Mouse (Mus musculus) C2C12 (cell line): Measurements from ENCODE around the gene Cldn7. TPM values are rescaled to one million over a fixed set of nuclear protein-coding genes. Genes with fewer than 3 reads are reported as not detected.
A peak's percentile ranks its signal among the peaks of the same experiment; 100 is the strongest.

Source experiments
- H3K27me3 ChIP-seq: one replicate; pipeline ENCODE4 v1.6.1; 2011; ENCODE audit not compliant: control insufficient read depth, insufficient read depth, insufficient read length
- H3K36me3 ChIP-seq: one replicate; pipeline ENCODE4 v1.6.1; 2011; ENCODE audit not compliant: control insufficient read depth, insufficient read depth
- H3K4me3 ChIP-seq: one replicate; pipeline ENCODE4 v1.5.1; 2011; ENCODE audit warnings: mild to moderate bottlenecking, control low read depth; ENCODE audit not compliant: poor library complexity, insufficient read depth, severe bottlenecking
- H3K79me2 ChIP-seq: one replicate; pipeline ENCODE4 v1.6.1; 2011; ENCODE audit not compliant: control insufficient read depth, insufficient read depth
- H3K79me3 ChIP-seq: one replicate; pipeline ENCODE4 v1.6.1; 2011; ENCODE audit warnings: low read depth, control low read depth
- H3ac ChIP-seq: one replicate; pipeline ENCODE3; 2011; ENCODE audit warnings: low read depth; ENCODE audit not compliant: control insufficient read depth, insufficient read length
- CEBPB ChIP-seq: IDR thresholded peaks from one replicate; pipeline ENCODE4 v1.6.1; 2011; ENCODE audit warnings: low read depth, mild to moderate bottlenecking, control low read depth, moderate library complexity
- CTCF ChIP-seq: IDR thresholded peaks from one replicate; pipeline ENCODE4 v1.5.1; 2011; ENCODE audit not compliant: control insufficient read depth, insufficient read depth, insufficient read length
- FOSL1 ChIP-seq: IDR thresholded peaks from one replicate; pipeline ENCODE4 v1.8.0; 2011; ENCODE audit warnings: mild to moderate bottlenecking, low read length; ENCODE audit not compliant: poor library complexity, insufficient read depth, severe bottlenecking
- MAX ChIP-seq: IDR thresholded peaks from one replicate; pipeline ENCODE4 v1.6.1; 2011; ENCODE audit warnings: mild to moderate bottlenecking, control low read depth
- MYOD1 ChIP-seq: IDR thresholded peaks from one replicate; pipeline ENCODE4 v1.6.1; 2011; ENCODE audit warnings: low read depth; ENCODE audit not compliant: control insufficient read depth, insufficient read length
- MYOG ChIP-seq: IDR thresholded peaks from one replicate; pipeline ENCODE4 v1.6.1; 2011; ENCODE audit not compliant: control insufficient read depth, insufficient read length; ENCODE audit errors: extremely low read depth
- USF1 ChIP-seq: IDR thresholded peaks from one replicate; pipeline ENCODE4 v1.6.1; 2011; ENCODE audit warnings: low read depth, mild to moderate bottlenecking, control low read depth, moderate library complexity
- polyA plus RNA-seq: library from polyadenylated mRNA; unstranded; fragments of >200 nt; fragmentation: generic; extraction: Trizol; gene quantifications from one replicate; pipeline ENCODE4 v1.2.1, GENCODE M21; 2012; ENCODE audit warnings: missing spikeins

The Cldn7 gene
- polyA plus RNA-seq, 1 experiment = 0.06 TPM

DNA sequence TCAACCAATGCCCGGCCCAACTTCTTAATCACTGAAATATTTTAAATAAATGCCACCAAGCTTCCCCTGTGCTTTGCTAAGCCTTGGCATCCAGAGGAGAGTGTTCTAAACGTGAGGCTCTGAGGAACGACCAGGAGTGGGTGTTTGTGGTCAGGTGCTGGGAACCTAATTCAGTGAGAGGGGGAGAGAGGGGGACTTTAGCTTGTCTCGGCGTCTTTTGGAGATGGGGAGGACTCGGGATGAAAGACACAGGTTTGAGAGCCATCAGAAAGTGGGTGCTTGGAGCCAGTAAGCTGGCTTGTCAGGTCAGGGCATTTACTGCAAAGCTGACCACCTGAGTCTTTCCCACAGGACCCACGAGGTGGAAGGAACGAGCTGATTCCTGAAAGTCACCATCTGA is 32.8 kb upstream of the Cldn7 start:
- H3K36me3 ChIP-seq = no peaks in the 10 kb centered on the region
- no peak for TF ChIP-seq MYOD1
- TF ChIP-seq USF1 = no peak
- no peak for TF ChIP-seq MAX
- no peak for TF ChIP-seq MYOG
- no peak for TF ChIP-seq FOSL1
- TF ChIP-seq CEBPB = no peak
- TF ChIP-seq CTCF = no peak
- H3K79me2 ChIP-seq = no peaks in the 10 kb centered on the region
- no peak overlapping the region for H3K4me3 ChIP-seq
- peaks cover 17% of the 10 kb centered on the region for H3K27me3 ChIP-seq
- no peaks in the 10 kb centered on the region for H3K79me3 ChIP-seq
- H3ac ChIP-seq = no peak overlapping the region

DNA sequence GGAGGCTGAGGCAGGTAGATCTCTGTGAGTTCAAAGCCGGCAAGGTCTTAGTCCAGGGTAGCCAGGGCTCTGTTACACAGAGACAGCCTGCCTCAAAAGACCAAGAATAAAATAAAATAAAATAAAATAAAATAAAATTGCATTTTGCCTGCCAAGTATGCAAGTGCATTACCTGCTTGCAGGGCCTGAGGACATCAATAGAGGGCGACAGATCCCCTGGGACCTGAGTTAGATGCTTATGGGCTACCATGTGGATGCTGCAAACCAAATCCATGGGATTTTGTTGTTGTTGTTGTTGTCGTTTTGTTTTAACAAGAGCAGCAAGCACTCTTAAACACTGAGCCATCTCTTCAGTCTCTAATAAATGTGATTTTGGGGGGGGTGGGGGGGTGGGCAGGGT is 32.3 kb upstream of the Cldn7 start:
- no peaks in the 10 kb centered on the region for H3K79me2 ChIP-seq
- H3K79me3 ChIP-seq = no peaks in the 10 kb centered on the region
- TF ChIP-seq MAX (no peak), MYOG (no peak), CTCF (no peak), FOSL1 (no peak), MYOD1 (no peak), USF1 (no peak), CEBPB (no peak)
- H3K27me3 ChIP-seq = peaks cover 21% of the 10 kb centered on the region
- H3K4me3 ChIP-seq = no peak overlapping the region
- no peak overlapping the region for H3ac ChIP-seq
- no peaks in the 10 kb centered on the region for H3K36me3 ChIP-seq

- Histone ChIP-seq H3K36me3 (no peaks in the 10 kb centered on the region), H3K79me2 (no peaks in the 10 kb centered on the region), H3K79me3 (no peaks in the 10 kb centered on the region), H3ac (no peak overlapping the region), H3K27me3 (peaks cover 30% of the 10 kb centered on the region), H3K4me3 (no peak overlapping the region)
- TF ChIP-seq MAX (no peak), MYOG (no peak), CTCF (no peak), CEBPB (no peak), USF1 (no peak), FOSL1 (no peak), MYOD1 (no peak)
Measured at GRCm38 (mm10) chr11:69933066-69933465, 31.5 kb upstream of the Cldn7 start.

- Histone ChIP-seq H3K4me3 (no peak overlapping the region), H3K79me2 (no peaks in the 10 kb centered on the region), H3K79me3 (no peaks in the 10 kb centered on the region), H3ac (peak overlapping the region; percentile 51), H3K36me3 (no peaks in the 10 kb centered on the region), H3K27me3 (peaks cover 41% of the 10 kb centered on the region)
- no peak for TF ChIP-seq MYOD1
- TF ChIP-seq CTCF = peak; percentile 81
Measured at GRCm38 (mm10) chr11:69934169-69934568, 30.4 kb upstream of the Cldn7 start.

DNA sequence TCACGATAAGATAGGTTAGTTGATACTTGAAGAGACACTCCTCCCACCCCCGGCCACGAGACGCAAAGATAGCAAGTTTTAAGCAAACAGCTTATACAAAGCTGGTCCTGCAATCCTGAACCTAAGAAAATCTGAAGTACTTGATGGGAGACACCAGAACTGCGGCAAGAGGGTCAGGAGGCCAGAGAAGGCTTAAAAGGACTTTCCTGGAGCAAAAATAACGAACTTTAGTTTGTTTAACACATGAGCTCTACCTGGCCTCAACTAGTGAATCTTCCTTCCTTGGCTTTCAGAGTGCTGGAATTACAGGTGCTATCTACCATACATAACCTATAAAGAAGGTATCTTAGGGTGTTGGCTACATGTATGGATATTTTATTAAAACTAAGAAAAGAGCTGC is 29.9 kb upstream of the Cldn7 start:
- H3K27me3 ChIP-seq = peaks cover 44% of the 10 kb centered on the region
- no peaks in the 10 kb centered on the region for H3K36me3 ChIP-seq
- no peaks in the 10 kb centered on the region for H3K79me2 ChIP-seq
- H3ac ChIP-seq = no peak overlapping the region
- H3K79me3 ChIP-seq = no peaks in the 10 kb centered on the region
- no peak for TF ChIP-seq MYOG
- TF ChIP-seq CTCF = no peak
- TF ChIP-seq FOSL1 = no peak
- H3K4me3 ChIP-seq = no peak overlapping the region

GRCm38 (mm10) chr11:69935137-69935879 is 29.3 kb upstream of the Cldn7 start, which contains the start of gene Ybx2:
TSS of gene Ybx2 (plus strand) at chr11:69935796.
- H3K36me3 ChIP-seq = no peaks in the 10 kb centered on the region
- H3K79me3 ChIP-seq = no peaks in the 10 kb centered on the region
- peaks cover 46% of the 10 kb centered on the region for H3K27me3 ChIP-seq
- TF ChIP-seq USF1 (peak; percentile 86), MYOG (no peak)
- no peaks in the 10 kb centered on the region for H3K79me2 ChIP-seq
- no peak within 1 kb of the TSS for H3ac ChIP-seq
- H3K4me3 ChIP-seq = no peak within 1 kb of the TSS
